Mouse (Mus musculus) cortical plate, adult 2 months (tissue): ENCODE measurements around the gene Tanc1.

ENCODE experiments used
- CTCF ChIP-seq: fragments of 200-500 bp; IDR thresholded peaks from 2 replicates; pipeline ENCODE4 v1.5.1; 2011; ENCODE audit warnings: mild to moderate bottlenecking, control low read depth, low read length; ENCODE audit not compliant: insufficient read depth; ENCODE audit errors: extremely low read depth
- POLR2A ChIP-seq: fragments of 200-500 bp; IDR thresholded peaks from 2 replicates; pipeline ENCODE4 v1.6.1; 2011; ENCODE audit warnings: mild to moderate bottlenecking, low read length, control low read depth; ENCODE audit not compliant: insufficient read depth; ENCODE audit errors: extremely low read depth

- no peak for TF ChIP-seq POLR2A
- no peak for TF ChIP-seq CTCF
Observed at GRCm38 (mm10) chr2:59672086-59672485, 60.2 kb downstream of the Tanc1 start.
